Mouse (Mus musculus) monocyte, adult 5-6 weeks (primary cell): ENCODE results near the gene C7. TPM values are rescaled to one million over a fixed set of nuclear protein-coding genes. Genes with fewer than 3 reads are reported as not detected.

Source experiments
- ATAC-seq: fragments of 153-309, 156-312 bp; replicated peaks from 2 replicates; pipeline ENCODE4 v1.8.0; 2017; ENCODE audit warnings: mild to moderate bottlenecking; ENCODE audit not compliant: low TSS enrichment, insufficient number of reproducible peaks, severe bottlenecking, poor library complexity, low FRiP score
- total RNA-seq: library from RNA; stranded (forward); fragments of 200-1000, 200-491, 200-594 nt; gene quantifications from 3 replicates; pipeline ENCODE4 v1.2.3, GENCODE M21; 2017

Gene C7
- total RNA-seq, 1 experiment from 2014 or later = not detected

DNA sequence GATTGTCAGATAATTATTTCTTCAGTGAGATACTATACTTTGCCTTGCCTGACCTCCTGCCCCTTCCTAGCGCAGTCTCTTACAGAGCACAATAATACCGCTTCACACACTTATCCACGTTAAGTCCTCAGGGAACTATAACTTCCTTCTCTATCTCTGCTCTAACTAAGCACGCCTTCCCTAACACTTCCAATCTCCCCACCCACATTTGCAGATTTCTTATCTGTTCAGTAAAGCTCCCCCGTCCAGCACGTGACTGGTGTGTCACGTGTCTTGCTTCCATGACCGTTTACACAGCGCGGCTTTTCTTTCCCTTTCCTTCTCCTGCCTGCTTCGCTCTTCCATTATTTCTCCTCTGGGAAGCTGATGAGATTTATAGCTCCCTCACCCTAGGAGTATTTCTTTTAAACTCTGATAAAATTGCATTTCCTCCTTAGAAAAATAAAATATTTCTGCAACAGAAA is 53.9 kb downstream of the C7 start:
- ATAC-seq = no peak

DNA sequence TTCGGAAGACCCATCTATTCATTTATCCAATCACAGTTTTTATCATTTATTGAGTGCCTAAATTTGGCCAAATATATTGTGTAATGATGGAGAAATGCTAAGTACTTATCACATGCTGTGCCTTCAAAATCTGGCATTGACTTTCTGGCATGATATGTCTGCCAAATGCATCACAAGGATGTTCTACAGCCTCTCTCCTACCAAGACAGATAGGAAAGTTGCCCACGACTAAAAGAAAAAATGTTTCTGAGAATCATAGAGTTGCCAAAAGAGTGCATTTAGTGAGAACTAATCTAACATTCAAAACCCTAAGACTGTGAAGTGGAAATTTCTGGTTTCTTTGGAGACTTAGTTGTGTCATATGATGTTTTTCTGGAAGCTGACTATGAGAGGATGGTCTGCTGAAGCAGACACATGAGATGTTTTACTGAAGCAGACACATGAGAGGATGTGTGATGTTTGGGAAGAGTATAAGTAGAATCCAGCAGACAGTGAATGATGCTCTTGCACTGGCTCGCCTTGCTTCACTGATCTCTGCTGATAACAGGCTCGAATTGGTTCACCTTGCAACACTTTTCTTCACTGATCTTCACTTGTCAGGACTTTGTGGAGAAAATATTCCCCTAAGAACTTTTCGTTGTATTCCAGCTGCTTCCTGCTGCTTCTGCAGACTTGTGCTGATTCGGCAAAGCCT is 59.9 kb downstream of the C7 start:
- ATAC-seq = no peak

DNA sequence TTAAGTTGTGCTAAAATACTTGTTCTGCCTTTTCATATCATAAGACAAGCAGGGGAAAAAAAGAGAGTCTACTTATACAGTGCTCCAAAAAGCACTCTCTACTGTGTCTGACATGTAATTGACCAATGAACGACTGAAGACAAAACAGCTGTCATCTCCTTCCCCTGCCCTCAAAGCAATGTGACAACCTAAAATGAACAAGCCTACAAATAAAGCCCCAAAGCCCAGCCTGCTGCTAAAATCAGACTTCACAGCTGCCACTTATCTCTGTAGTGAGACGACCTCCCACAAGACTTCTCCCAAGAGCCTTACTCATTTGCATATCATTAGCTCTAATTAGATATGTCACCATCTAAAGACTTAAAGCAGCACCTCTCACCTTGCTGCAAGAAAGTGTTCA is 60.6 kb downstream of the C7 start:
- no peak for ATAC-seq

DNA sequence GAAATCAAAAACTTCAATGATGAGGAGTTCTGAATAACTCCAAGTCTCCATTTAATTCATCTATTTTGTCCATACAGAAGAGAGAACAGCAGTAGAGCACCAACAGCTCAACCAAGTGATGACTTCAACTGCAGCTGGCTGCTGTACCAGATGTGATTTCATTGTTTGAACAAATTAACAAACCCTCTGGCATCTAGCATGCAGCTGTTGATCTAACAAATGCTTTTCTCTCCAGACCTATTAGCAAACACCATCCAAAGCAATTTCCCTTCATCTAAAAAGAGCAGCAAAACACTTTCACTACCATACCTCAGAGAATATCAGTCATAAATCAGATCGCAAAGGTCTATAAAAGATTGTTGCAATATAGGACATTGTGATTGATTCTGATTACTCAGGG is 90.2 kb downstream of the C7 start:
- no peak for ATAC-seq

Other genes with a start within 250 kb of the C7 start
- not detected in 3 replicates for gene Mroh2b, start 165.0 kb downstream of the C7 start, total RNA-seq
- gene Card6, start 44.8 kb upstream of the C7 start, total RNA-seq = 8.2 to 42.9 TPM (median 22.5 TPM) in 3 replicates
- gene Rpl37, start 52.9 kb upstream of the C7 start, total RNA-seq = 582 to 671 TPM (median 653 TPM) in 3 replicates
- 22.9 to 33.6 TPM (median 26.5 TPM) in 3 replicates for gene Prkaa1, start 80.1 kb upstream of the C7 start, total RNA-seq
- 22.5 to 48.1 TPM (median 41.8 TPM) in 3 replicates for gene Ttc33, start 121.8 kb upstream of the C7 start, total RNA-seq
- 24.1 to 40.3 TPM (median 24.5 TPM) in 3 replicates for gene Ptger4, start 180.4 kb upstream of the C7 start, total RNA-seq